Mouse (Mus musculus): ENCODE data around the gene Ttc39a. TPM values are rescaled to one million over a fixed set of nuclear protein-coding genes. Genes with fewer than 3 reads are reported as not detected.

Gene Ttc39a
- polyA plus RNA-seq, 2 experiments from 2014 or later = not detected

DNA sequence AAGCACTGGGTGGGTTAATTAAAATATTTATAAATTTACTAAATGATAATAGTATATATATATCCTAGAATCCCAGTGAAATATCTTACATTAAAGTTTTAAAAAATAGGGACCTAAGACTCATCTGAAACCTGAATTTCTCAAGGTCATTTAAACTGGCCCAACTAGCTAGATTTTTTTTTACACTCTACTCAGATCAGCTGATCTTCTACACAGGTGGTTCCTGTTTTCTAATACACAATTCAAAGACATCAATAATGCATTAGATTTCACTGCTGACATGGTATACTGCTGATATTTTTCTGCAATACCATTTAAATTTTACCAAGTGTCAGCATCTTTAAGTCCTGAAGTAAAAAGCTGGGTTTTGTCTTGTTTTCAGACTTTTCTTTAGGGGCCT is 57.5 kb downstream of the Ttc39a start:
- no peak for ATAC-seq

GRCm38 (mm10) chr4:109467687-109468086 is 61.3 kb downstream of the Ttc39a start:
- ATAC-seq = no peak

DNA sequence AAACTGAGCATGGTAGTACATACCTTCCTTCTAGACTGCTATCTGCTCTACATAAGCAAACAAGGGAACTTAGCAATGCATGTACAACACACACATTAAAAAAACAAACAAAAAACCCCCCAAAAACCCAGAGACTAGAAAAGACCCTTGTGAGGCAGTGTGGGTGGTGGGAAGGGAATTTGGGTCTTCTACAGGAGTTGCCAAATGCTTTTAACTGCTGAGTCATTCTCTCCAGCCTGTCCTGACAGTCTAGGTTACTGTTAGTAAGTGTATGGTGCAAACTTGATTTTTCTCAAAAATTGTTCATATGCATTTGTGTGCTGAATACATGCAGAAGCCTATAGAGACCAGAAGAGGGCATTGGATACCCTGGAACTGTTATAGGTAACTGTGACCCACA is 65.2 kb downstream of the Ttc39a start:
- no peak for ATAC-seq

DNA sequence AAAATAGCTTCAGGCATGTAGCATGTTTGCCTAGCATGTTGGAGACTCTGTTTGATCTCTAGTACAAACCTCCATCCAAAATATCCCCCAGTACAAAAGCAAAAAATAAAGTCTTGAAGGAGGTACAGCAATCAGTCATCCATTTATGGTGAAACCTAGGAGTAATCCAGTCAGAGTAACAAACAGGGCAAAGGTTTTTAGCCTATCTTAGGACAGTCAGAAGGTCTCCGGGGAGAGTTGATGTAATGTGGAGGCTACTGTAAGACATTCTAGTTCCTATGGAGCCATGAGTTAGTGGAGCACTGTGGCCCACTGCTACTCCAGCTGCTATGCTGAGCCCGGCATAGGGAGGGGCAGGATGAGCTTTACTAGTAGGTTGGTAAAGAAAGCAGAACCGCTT is 66.1 kb downstream of the Ttc39a start:
- no peak for ATAC-seq

- no peak for ATAC-seq
These were observed 68.7 kb downstream of the Ttc39a start for GRCm38 (mm10) chr4:109475078-109475477.

DNA sequence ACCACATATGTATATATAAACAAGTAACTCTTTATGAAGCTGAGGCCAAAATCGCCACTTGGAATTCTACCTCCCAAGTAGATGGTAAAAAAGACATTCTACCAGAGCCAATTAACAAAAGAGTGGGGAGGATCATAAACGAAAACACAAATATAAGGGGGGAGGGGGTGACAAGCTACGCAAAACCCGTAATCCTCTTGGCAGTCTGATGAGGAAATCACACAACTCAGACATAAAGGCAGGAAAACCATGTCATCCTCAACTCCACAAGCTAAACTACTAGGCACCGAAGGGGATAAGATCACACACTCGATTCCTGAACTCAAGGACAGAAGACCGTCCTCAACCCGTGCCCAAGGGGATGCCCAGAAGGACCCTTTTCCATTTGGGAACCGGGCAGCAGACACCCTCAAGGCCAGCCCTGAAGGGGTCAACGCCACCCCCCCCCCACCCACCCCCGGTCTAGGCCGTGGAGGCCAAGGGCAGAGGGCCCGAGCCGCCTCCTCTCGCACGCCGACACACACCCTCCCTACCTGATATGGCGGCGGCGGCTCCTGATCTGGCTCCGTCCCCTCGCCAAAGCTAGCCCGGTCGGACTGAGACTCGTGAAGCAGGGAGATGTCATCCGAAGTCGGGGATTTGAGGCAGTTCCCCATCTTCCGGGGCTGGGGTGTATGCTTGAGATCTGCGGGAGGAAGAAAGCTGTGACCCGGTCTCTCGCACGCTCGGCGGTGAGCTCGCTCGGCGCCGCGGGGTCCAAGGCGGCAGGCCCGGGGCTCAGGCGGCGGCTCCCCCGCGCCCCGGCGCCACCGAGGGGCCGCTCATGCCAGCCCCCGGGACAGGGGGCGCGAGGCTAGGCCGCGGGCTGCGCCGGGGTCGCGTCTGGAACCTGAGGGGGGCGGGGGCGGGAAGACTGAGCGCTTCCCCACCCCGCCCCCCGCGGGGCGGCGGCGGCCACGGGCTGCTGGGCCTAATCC is 69.4 kb downstream of the Ttc39a start:
- ATAC-seq = peak; percentile 28

DNA sequence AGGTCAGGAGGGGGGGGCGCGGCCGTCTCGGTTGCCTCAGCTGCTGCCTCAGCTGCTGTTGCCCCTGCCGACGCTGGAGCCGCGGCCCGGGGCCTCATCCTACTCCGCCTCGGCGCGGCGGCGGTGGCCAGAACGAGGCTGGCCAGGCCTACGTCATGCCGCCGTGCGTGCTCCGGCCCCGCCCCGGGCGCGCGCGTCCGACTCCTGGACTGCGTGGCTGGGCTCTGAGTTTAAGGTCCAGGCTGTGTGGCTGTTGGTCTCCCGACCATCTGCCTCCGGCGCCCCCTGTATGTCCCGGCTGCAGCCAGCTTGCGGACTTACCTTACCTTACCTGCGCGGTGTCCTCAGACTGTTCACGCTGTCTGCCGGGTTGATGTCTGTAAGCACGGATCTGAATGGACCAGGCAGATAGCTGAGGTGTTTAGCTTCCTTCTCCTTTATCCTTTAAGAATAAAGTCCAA is 70.2 kb downstream of the Ttc39a start:
- peak; percentile 80 for ATAC-seq

DNA sequence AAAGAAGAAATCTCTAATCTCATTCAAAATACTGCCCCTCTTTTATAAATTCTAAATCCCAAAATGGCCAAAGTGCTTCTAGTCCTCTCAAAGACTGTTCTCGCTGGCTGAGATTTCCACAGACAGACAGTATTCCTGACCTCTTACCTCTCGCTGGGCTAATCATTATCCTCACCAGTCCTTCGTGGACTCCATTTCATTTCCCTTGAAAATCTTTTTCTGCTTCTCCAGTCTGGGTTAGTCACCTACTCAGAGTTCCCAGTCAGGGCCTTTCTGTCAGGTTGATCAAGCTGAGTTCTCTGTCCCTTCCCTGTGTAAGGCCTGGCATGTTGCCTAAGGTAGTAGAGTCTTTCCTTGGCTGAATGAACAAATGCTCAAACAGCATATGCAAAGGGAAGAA is 71.0 kb downstream of the Ttc39a start:
- ATAC-seq = no peak

DNA sequence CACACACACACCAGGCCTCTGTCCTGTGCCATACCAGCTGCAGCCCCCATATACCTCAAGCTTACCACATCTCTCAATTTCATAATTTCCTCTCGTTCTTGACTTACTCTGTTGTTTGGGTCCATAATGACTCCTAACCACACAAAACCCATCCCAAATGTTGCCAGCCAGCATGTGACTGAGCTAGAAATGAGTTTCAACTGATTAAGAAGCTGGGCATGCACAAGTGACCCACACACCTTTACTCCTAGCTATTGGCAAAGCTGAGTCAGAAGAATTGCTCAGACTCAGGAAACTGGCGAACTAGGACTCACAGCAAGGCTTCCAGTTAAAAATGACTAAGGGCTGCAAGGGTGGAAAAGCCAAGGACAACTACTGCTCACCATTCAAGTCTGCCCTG is 75.0 kb downstream of the Ttc39a start:
- ATAC-seq = no peak

- ATAC-seq = no peak
These were observed 76.3 kb downstream of the Ttc39a start for GRCm38 (mm10) chr4:109482701-109483100.

DNA sequence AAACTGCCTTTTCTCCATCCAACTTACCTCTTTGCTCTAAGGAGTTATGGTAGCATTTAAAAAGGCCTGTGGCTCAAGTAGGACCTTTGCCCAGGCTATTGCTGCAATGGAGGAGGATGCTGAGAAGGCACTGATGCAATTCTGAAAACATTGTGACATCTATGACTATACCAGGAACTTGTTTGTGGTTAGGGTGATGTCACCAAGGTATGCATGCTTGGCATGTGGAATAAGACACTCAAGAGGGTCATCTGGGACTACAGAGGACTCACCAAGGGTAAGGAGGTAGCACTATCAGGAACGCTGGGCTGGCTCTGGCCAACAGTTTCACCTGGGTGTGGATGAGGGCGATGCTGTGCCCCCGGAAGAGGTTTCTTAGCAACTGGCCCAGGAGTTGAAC is 78.2 kb downstream of the Ttc39a start, which contains the start of gene Rnf11:
TSS of gene Rnf11 (minus strand) at position 108 of the 400 bp plus-strand sequence.
- ATAC-seq = no peak

GRCm38 (mm10) chr4:109488812-109489211 is 82.4 kb downstream of the Ttc39a start:
- ATAC-seq = no peak

GRCm38 (mm10) chr4:109493581-109493980 is 87.2 kb downstream of the Ttc39a start:
- ATAC-seq = no peak

Other genes with a start within 250 kb of the Ttc39a start
- 10 to 100 TPM; 76.5 to 80.8 TPM for gene Osbpl9, start 204.4 kb upstream of the Ttc39a start, polyA plus RNA-seq (2017; shearing (Covaris generic))
- not detected for gene Calr4, start 172.1 kb upstream of the Ttc39a start, polyA plus RNA-seq (2017; shearing (Covaris generic))
- gene Eps15, start 126.4 kb upstream of the Ttc39a start, polyA plus RNA-seq (2017; shearing (Covaris generic)) = 10 to 100 TPM; 66.5 to 83.3 TPM
- 1 to 10 TPM; 4.4 to 6.9 TPM for gene Rnf11, start 78.1 kb downstream of the Ttc39a start, polyA plus RNA-seq (2017; shearing (Covaris generic))
- not detected for gene 4930522H14Rik, start 124.7 kb downstream of the Ttc39a start, polyA plus RNA-seq (2017; shearing (Covaris generic))